Mouse (Mus musculus): Measurements from ENCODE around the gene Alad.

Alad gene

GRCm38 (mm10) chr4:62517538-62518415, 1.9 kb downstream of the Alad start:
- no peak for DNase-seq (ENCODE audit: low spot score)

DNA sequence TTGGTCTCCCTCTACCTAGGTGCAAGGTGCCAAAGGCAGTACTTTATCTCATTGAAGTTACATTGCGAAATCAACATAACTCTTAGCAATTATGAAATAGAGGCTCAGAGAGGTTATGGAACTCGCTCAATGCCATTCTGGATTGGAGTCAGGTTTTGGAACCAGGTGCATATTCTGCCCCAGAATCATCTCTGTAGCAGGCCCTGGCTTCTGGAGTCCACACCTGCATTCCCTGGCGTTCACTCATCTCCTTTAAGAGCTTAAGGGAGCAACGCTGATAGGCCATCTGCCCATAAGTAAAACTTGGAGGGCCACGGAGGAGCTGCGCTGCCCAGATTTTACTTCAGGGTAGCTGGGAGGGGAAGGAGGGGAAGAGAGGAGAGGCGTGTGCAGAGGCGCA, 2.7 kb downstream of the Alad start:
- DNase-seq (ENCODE audit: low spot score): no peak

DNA sequence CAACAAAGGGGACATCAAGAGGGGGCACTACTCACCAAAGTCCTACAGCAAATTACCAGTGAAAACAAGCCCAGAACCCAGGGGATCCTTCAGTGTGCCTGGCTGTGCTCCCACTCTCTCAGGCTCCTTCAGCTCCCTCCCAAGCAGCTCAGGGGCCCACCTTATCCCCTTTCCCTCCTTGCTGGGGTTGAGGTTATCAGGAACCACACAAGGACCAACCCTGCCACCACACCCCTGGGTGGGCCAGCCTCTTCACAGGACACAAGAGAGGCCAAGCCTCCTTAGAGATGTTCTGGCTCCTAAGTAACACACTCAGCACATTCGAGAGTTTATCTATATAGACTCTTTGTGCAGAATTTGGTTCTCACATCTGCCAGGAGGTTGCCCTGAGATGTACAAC, 3.1 kb downstream of the Alad start:
- DNase-seq (ENCODE audit: low spot score): no peak

GRCm38 (mm10) chr4:62516079-62516478, 3.6 kb downstream of the Alad start:
- no peak for DNase-seq (ENCODE audit: low spot score)

DNA sequence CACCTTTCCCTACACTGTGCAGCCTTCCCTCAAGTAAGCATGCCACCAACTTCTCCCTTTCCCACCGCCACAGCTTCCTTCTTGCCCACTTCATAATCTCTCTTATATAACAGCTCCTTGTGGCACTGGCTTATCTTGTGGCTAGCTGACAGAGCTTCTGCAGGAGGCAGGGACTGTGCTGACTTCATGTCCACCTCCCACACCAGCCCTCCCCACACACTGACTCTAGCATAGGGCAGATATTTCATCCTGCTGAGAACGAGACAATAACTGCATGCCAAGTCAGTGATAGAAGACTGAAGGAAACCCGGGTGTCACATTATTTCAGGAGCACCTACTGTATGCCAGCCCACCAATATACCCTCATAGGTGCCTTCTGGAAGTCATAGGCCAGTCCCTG, 4.2 kb downstream of the Alad start:
- DNase-seq (ENCODE audit: low spot score): no peak

DNA sequence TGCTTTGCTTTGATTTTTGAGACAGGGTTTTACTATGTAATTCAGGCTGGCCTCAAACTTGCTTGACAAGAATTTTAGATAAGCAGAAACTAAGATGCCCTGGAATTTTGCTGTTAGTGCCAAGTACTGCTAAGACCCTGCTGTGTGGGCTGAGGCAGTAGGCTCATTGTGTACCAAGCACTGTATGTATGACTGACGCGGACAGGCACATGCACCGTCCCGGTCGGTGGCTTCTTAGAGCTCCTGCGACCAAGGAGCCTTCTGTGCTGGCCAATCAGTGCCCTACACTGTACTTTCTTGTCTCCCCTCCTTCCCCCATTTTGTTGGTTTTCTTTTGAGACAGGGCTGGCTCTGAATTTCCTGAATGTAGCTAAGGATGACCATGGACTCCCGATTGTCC, 4.7 kb downstream of the Alad start:
- DNase-seq (ENCODE audit: low spot score): no peak

- no peak for DNase-seq (ENCODE audit: low spot score)
These were observed 5.7 kb downstream of the Alad start for GRCm38 (mm10) chr4:62513998-62514506.

GRCm38 (mm10) chr4:62509946-62510345, 9.8 kb downstream of the Alad start:
- DNase-seq (ENCODE audit: low spot score): peak; percentile 82

- DNase-seq (ENCODE audit: low spot score): peak; percentile 69
These were observed 10.9 kb downstream of the Alad start for GRCm38 (mm10) chr4:62508839-62509238.

DNA sequence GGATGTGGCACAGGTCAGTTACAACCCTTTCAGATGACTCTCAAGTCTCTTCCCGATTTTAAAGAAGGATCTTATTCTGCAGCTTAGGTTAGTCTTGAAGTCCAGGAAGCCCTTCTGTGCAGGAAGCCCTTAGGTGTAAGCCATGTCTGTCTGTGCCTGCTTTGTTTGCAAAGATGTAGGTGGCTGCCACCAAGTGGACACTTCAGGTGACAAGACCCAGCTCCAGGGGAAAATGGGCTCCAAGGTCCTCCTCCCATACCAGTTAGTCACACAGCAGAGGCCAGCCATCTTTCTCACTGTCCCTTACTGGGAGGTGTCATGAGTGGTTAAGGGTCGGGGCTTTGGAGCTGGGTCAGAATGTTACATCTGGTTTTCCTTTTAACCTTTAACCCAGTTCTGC, 12.9 kb downstream of the Alad start:
- no peak for DNase-seq (ENCODE audit: low spot score)

DNA sequence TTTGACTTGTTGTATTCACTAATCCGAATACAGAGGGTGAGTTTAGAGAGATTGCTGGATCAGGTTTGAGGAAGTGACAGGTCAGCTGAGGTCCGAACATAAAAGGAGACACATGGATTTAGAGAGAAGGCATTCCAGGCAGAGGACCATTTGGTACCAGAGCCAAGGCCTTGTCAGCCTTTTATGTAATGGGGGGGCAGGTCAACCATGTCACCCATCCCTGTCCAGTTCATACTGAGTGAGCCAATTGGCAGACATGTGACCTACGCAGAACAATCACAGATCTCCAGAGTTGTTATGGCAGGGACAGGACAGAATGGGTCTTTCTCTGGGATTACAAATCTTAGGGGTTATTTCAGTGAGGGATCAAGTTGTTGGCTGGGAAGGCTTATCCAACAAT, 13.7 kb downstream of the Alad start:
- DNase-seq (ENCODE audit: low spot score): no peak

- DNase-seq (ENCODE audit: low spot score): no peak
These were observed 16.2 kb downstream of the Alad start, which contains the start of gene Hdhd3 for GRCm38 (mm10) chr4:62503374-62503970. Gene Hdhd3, minus strand, starts transcription at chr4:62503467.

- no peak for DNase-seq (ENCODE audit: low spot score)
These were observed 16.7 kb downstream of the Alad start for GRCm38 (mm10) chr4:62502969-62503368.

DNA sequence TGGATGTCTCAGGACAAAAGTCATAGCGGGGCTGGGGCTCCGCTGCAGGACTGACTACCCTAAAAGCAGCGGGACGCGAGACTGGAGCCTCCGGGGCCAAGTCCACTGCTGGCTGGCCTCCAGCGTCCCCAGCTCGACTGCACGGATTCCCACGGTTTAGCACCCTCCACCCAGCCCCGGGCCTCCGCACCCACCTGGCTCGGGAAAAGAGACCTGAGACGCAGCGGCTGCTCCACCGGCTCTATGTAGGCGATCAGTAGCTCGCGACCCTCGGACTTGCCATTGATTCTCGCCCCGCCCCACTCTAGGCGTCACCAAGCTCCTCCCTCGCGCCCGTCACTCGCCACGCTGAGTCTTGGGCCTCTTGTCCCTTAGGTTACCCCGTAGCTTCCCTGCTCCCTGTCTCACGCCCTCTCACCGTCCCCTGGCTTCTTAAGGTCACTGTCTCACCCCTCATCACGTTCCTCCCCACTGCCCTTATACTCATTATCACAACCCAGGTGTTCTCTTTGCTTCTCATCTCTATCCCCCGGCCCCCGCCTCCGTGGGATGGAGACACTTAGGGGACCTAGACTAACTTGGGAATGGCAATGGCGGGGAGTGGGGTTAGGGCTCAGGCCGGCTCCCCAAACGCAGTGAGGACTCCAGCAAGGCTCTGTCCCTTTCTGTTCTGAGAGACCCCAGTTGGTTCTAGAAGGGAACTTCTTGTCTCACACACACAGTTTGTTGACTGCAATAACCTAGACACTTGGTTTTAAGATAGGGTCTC, 17.6 kb downstream of the Alad start:
- peak; percentile 82 for DNase-seq (ENCODE audit: low spot score)

DNA sequence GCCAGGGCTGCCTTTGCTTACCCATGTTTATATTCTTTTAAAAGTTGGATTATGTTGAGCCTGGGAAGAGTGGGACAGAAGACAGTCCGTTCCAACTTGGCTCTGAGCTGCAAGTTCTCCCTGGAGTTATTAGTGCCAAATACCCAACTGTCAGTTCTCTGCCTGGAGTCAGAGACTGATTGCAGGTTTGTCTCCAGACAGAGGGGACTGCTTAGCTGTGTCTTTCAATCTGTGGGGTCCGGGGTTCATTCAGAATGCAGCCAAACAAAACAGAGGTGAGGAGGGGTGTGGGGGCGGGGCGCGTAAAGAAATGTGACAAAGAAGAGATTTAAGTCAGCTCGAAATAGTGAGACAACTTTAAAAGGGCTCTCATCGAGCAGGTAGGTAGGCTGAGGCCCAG, 18.2 kb downstream of the Alad start:
- no peak for DNase-seq (ENCODE audit: low spot score)

GRCm38 (mm10) chr4:62500799-62501198, 18.9 kb downstream of the Alad start:
- no peak for DNase-seq (ENCODE audit: low spot score)

DNA sequence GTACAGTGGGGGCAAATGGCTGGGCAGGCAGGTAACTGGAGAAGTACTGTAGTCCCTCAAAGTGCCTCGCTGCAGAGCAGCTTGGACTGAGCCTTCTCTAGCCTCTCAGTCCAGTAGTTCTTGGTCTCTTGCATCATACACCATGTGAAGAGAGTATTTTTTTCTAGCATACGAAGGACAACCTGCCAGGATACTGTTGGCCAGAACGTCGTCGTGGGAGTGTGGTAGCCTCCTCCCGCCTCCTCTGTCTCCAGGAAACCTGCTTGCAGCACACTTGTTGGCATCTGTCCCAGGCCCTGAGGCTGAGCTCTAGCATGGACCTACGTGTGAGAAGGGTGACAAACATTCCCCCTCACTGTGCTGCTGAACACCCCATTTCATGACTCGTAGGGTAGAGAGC, 22.9 kb downstream of the Alad start:
- peak; percentile 78 for DNase-seq (ENCODE audit: low spot score)

- DNase-seq (ENCODE audit: low spot score): no peak
These were observed 23.8 kb downstream of the Alad start for GRCm38 (mm10) chr4:62495946-62496345.

GRCm38 (mm10) chr4:62494230-62494629, 25.5 kb downstream of the Alad start:
- no peak for DNase-seq (ENCODE audit: low spot score)

DNA sequence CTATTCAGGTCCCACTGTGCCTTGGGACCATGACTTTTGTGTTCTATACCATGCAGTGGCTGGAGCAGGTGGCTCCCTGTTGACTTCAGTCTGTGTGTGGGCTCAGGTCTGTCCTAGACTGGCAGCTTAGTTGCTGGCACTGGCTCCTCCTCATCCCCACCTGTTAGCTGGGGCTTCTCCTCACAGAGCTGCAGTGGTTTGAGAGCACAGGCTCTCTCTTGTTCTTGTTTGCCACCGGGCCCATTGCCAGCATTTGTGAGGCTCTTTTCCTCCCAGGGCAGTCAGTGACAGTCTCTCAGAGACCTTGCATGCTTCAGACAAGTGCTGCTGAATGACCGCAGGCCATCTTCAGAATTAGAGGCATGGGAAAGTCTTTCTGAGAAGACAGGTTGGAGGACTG, 27.0 kb downstream of the Alad start:
- no peak for DNase-seq (ENCODE audit: low spot score)

GRCm38 (mm10) chr4:62487914-62488313, 31.8 kb downstream of the Alad start:
- DNase-seq (ENCODE audit: low spot score): no peak

DNA sequence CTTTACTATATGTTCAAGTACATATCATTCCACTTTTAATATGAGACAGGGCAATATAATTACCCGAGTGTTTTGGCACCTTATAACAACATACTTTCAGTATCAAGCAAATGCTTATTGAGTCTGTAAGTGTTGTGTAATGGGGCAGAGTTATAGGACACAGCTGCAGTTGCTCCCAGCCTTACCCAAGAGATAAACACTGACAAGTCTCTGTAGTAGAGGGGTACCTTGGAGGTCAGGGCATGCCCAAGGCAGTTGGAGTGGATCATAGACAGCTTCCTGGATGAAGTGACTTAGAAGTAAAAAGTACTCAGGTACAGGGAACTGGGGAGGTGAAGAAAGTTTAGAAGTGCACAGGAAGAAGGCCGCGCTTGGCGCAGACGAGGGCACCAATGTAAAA, 32.5 kb downstream of the Alad start:
- DNase-seq (ENCODE audit: low spot score): no peak
